Mouse (Mus musculus) limb, embryonic 10.5 days (tissue): ENCODE data around the gene Vsx2. TPM values are rescaled to one million over a fixed set of nuclear protein-coding genes. Genes with fewer than 3 reads are reported as not detected.

Source experiments
- DNase-seq: peaks from one replicate; pipeline ENCODE4 v3.0.0-alpha.2; 2017; ENCODE audit warnings: low spot score
- H3K27ac ChIP-seq: fragments of 300-500 bp; sonication (generic); 2 replicates; pipeline ENCODE4 v1.5.1; 2016; ENCODE audit warnings: mild to moderate bottlenecking
- H3K27me3 ChIP-seq: fragments of 300-500 bp; sonication (generic); 2 replicates; pipeline ENCODE4 v1.6.1; 2016; ENCODE audit warnings: low read depth, mild to moderate bottlenecking; ENCODE audit not compliant: poor library complexity, severe bottlenecking
- H3K36me3 ChIP-seq: fragments of 300-500 bp; sonication (generic); 2 replicates; pipeline ENCODE4 v1.6.1; 2016; ENCODE audit warnings: mild to moderate bottlenecking, moderate library complexity
- H3K4me1 ChIP-seq: fragments of 300-500 bp; sonication (generic); 2 replicates; pipeline ENCODE4 v1.6.1; 2016
- H3K4me3 ChIP-seq: fragments of 300-500 bp; sonication (generic); 2 replicates; pipeline ENCODE4 v1.5.1; 2016; ENCODE audit warnings: mild to moderate bottlenecking, moderate library complexity
- H3K9me3 ChIP-seq: fragments of 300-500 bp; sonication (generic); replicated peaks from 2 replicates; pipeline ENCODE4 v1.6.1; 2016; ENCODE audit warnings: mild to moderate bottlenecking
- WGBS: fragments of 180-500 bp; shearing (Covaris S2); methylation state at CpG from one replicate; pipeline ENCODE4 v1.1.7; 2016; 5-methylcytosine and 5-hydroxymethylcytosine counted together
- polyA plus RNA-seq: library from polyadenylated mRNA; unstranded; fragments of >200 nt; fragmentation: Nextera tagmentation; extraction: Ambion mirVana; gene quantifications from 2 replicates; pipeline ENCODE4 v1.2.1, GENCODE M21; 2016

Gene Vsx2
- polyA plus RNA-seq, 1 experiment from 2014 or later: 0.33 TPM

DNA sequence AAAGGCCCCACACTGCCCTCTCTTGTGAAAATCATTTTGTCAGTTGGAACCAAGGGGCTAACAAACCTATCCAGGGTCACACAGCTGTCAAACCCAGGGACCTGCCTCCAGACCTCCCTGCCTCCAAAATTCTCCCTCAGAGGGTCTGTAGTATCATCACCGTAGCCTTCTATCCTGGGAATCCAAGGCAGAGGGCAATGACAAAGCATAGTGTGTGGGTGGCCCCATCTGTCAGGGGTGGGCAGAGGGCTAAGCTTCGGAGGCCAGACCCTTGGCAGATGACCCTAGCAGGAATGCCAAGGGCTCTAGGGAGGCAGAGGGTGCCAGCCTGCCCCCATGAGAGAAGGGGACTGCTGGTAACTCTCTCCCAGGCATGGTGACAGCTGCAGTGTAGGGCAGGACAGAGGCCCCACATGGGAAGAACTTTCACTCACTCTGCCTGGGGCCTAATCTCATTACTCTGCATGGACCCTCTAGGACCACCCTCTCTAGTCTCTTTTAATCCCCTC, 22.9 kb upstream of the Vsx2 start:
- DNase-seq: no peak
- peaks cover 11% of the 10 kb centered on the region for H3K4me1 ChIP-seq
- H3K9me3 ChIP-seq: no peaks in the 10 kb centered on the region
- no peaks in the 10 kb centered on the region for H3K36me3 ChIP-seq
- peaks cover 4% of the 10 kb centered on the region; the same call in 1 of the 2 replicates for H3K27me3 ChIP-seq
- WGBS: 89% methylated on average over 2 of the region's 2 CpGs
- 0 out of 2 replicates have a peak overlapping the region, but pooled peaks have one; percentile 39 for H3K27ac ChIP-seq
- no peak overlapping the region for H3K4me3 ChIP-seq

DNA sequence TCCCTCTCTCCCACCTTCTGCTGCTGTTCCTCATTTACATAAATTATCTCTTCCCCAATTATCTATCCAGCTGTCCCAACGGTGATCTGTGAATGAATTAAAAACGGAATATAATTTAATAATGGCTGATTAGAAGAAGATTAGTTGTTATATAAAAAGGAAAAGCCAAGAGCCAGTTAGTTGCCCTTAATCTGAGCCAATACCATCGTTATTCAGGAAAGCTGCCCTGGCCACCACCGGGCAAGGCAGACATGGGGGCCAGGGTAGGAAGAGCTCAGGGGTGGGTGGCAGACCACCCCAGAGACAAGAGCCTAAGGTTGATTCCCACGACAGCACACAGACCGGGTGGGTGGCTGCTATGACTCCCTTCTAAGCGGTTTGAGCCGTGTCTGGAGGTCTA, 21.3 kb upstream of the Vsx2 start:
- H3K4me3 ChIP-seq: no peak overlapping the region
- no peak for DNase-seq
- H3K27me3 ChIP-seq: peaks cover 4% of the 10 kb centered on the region; the same call in 1 of the 2 replicates
- H3K27ac ChIP-seq: no peak overlapping the region
- 60% methylated on average over 8 of the region's 8 CpGs for WGBS
- H3K4me1 ChIP-seq: peaks cover 17% of the 10 kb centered on the region
- H3K36me3 ChIP-seq: no peaks in the 10 kb centered on the region
- H3K9me3 ChIP-seq: no peaks in the 10 kb centered on the region

DNA sequence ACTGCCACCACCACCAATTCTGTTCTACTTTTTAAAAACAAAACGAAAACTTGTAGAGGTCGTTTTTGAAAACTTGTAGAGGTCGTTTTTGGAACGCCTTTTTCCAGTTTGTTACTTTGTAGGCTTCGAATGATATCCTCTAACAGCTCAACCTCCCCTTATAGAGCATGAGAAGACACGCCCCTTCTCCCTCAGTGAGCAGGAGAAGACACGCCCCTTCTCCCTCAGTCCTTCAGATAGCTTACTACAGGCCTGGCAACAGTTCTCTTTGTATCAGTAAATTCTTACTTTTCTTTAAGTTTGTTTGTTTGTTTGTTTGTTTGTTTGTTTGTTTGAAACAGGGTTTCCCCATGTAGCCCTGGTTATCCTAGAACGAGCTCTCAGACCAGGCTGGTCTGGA, 14.3 kb upstream of the Vsx2 start:
- H3K9me3 ChIP-seq: no peaks in the 10 kb centered on the region
- peaks cover 13% of the 10 kb centered on the region; the same call in 1 of the 2 replicates for H3K4me1 ChIP-seq
- H3K27me3 ChIP-seq: no peaks in the 10 kb centered on the region
- no peak for DNase-seq
- whole genome bisulfite sequencing: 57% methylated on average over 8 of the region's 8 CpGs
- H3K36me3 ChIP-seq: no peaks in the 10 kb centered on the region
- H3K27ac ChIP-seq: no peak overlapping the region
- H3K4me3 ChIP-seq: no peak overlapping the region

DNA sequence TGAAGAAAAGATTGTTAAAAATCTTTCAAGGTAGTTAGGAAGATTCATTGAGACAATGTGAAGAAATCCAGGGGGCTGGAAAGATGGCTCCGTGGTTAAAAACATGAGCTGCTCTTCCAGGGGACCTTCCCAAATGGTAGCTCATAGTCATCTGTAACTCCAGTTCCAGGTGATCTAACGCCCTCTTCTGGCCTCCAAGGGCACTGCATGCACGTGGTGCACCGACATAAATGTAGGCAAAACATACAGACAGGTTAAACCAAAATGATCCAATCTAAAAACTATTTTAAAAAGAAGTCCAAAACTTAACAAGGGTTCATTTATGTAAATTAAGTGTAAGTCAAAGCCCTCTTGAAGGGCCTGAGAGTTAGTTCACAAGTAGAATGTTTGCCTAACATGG, 7.0 kb upstream of the Vsx2 start:
- no peak for DNase-seq
- no peaks in the 10 kb centered on the region for H3K4me1 ChIP-seq
- no peaks in the 10 kb centered on the region for H3K9me3 ChIP-seq
- no peak overlapping the region for H3K4me3 ChIP-seq
- peaks cover 41% of the 10 kb centered on the region for H3K27me3 ChIP-seq
- H3K27ac ChIP-seq: no peak overlapping the region
- 54% methylated on average over 4 of the region's 4 CpGs for WGBS
- no peaks in the 10 kb centered on the region for H3K36me3 ChIP-seq

DNA sequence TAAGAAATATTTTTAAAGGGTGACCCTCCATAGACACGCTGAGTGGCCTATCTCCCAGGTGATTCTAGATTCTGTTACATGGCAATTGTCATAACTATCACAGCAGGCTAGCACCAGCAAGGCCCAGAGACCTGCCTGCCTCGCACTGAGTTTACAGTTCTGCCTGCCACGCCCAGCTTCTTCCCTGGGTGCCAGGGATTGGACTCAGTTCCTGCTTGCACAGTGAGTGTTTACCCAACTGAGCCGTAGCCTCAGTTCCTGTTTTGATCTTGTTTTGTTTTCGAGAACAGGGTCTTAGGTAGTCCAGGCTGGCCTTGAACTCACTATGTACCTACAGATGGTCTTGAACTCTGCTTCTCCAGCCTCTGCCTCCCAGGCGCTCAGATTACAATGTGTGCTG, 2.0 kb upstream of the Vsx2 start:
- WGBS: 82% methylated on average over 6 of the region's 6 CpGs
- Histone ChIP-seq H3K4me3 (no peak overlapping the region), H3K4me1 (peaks cover 29% of the 10 kb centered on the region), H3K36me3 (no peaks in the 10 kb centered on the region), H3K27ac (no peak overlapping the region), H3K9me3 (no peaks in the 10 kb centered on the region), H3K27me3 (peaks cover 91% of the 10 kb centered on the region)
- DNase-seq: no peak

DNA sequence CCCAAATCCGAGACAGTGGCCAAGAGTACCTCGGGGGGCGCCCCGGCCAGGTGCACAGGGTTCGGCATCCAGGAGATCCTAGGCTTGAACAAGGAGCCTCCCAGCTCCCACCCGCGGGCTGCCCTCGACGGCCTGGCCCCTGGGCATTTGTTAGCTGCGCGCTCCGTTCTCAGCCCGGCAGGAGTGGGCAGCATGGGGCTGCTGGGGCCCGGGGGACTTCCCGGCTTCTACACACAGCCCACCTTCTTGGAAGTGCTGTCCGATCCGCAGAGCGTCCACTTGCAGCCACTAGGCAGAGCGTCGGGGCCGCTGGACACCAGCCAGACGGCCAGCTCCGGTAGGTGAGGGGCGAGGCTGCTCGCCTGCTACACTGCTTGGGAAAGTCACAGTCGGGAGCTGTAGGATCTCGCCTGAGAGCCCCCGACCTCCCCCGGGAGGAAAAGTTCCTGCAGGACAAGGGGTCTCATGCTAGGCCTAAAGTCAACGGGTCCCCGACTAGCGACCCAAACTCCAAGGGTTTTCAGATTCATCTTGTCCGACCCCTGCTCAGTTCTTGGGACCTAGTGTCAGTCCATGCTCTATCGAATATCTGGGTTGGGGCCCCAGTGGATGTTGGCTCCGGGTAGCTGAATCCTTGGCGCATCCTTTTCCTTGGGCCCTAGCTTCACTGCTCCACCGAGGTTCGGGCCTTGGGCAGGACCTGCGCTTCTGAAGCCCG, 573 bp downstream of the Vsx2 start:
- Histone ChIP-seq H3K4me3 (peak overlapping the region; percentile 28), H3K27me3 (peaks cover 96% of the 10 kb centered on the region), H3K4me1 (peaks cover 32% of the 10 kb centered on the region), H3K9me3 (no peaks in the 10 kb centered on the region), H3K27ac (0 out of 2 replicates have a peak overlapping the region, but pooled peaks have one; percentile 30), H3K36me3 (no peaks in the 10 kb centered on the region)
- DNase-seq: peak; percentile 63
- 1% methylated on average over 39 of the region's 40 CpGs for WGBS

DNA sequence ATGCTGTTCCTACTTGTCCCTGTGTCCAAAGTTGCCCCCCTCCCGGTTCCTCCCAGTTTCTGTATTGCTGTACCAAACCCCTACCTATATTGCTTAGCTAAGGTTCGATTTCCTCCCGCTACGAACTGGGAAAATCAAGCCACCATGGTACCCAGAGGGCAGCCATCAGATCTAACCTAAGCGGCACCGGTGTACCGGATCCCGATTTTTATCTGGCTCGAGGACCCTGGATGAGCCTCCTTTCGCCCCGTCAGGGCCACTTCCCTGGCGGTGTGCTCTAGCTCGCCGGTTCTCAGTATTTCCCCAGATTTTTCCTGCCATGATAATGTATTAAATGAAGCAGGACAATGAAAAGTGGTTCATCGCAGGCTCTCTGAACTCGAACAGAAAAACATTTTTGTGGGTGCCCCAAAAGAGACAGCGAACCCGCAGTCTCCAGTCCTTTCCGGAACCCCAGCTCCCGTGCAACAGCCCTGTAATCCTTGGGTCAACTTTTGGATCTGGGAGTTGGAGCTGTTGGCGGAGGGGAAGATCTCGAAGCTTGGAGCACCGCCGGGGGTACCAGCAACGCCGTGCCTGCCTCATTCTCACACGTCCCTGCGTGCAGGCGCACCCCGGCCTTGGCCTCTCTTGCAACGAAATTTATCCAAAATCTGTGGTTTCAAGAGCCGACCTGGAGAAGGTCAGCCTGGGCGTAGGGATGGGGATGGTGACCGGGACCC, 1.3 kb downstream of the Vsx2 start:
- Histone ChIP-seq H3K27me3 (peaks cover 100% of the 10 kb centered on the region), H3K36me3 (no peaks in the 10 kb centered on the region), H3K9me3 (no peaks in the 10 kb centered on the region), H3K4me3 (0 out of 2 replicates have a peak overlapping the region, but pooled peaks have one; percentile 18), H3K4me1 (peaks cover 32% of the 10 kb centered on the region), H3K27ac (no peak overlapping the region)
- peak; percentile 61 for DNase-seq
- WGBS: 2% methylated on average over 34 of the region's 34 CpGs

- under 1% methylated on average over 43 of the region's 43 CpGs for WGBS
- H3K9me3 ChIP-seq: no peaks in the 10 kb centered on the region
- H3K27me3 ChIP-seq: peaks cover 100% of the 10 kb centered on the region
- no peaks in the 10 kb centered on the region for H3K36me3 ChIP-seq
- peak; percentile 75 for DNase-seq
- peak overlapping the region; percentile 18 for H3K4me3 ChIP-seq
- peaks cover 32% of the 10 kb centered on the region for H3K4me1 ChIP-seq
- H3K27ac ChIP-seq: no peak overlapping the region
Observed at GRCm38 (mm10) chr12:84571466-84572340, 2.1 kb downstream of the Vsx2 start.

DNA sequence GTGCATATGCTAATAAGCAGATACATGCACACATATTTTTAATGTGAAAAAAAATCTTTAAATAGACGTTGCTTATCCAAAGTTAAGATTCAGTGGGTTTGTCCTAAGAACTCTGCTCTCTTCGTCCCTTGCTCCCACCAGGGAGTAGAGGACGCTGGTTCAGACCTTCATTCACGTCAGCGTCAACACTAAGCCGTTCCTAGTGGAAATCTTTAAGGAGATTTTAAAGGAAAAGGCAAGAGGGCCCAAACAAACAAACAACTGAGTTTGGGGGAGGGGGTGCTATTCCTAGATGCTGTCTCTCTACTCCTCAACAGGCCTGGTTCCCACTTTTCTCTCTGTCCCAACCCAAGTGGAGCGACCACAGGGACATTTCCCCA, 2.8 kb downstream of the Vsx2 start:
- no peak overlapping the region; the same call in 1 of the 2 replicates for H3K4me3 ChIP-seq
- peaks cover 32% of the 10 kb centered on the region for H3K4me1 ChIP-seq
- 2% methylated on average over 7 of the region's 7 CpGs for WGBS
- no peaks in the 10 kb centered on the region for H3K9me3 ChIP-seq
- peaks cover 100% of the 10 kb centered on the region for H3K27me3 ChIP-seq
- DNase-seq: no peak
- no peaks in the 10 kb centered on the region for H3K36me3 ChIP-seq
- H3K27ac ChIP-seq: no peak overlapping the region

DNA sequence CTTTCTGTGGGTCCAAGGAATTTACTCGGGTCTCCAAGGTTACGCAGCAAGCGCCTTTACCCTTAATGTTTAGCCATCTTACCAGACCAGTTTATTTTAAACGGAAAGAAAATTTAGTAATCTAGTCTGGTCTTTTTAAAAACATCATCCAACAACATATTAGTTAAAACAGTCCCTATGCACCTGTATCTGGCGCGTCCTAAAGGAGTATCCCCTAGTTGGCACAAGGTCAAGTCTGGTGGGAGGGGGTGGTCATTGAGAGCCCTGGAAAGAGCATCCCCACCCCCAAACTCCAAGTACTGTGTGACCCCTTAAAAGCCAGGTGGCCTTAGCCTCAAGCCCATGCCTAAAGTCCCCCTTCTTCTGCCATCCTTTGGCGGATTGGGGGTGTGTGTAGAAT, 3.5 kb downstream of the Vsx2 start:
- H3K4me1 ChIP-seq: peaks cover 37% of the 10 kb centered on the region
- WGBS: 18% methylated on average over 7 of the region's 7 CpGs
- no peak overlapping the region for H3K27ac ChIP-seq

GRCm38 (mm10) chr12:84577768-84578439, 8.3 kb downstream of the Vsx2 start:
- Histone ChIP-seq H3K27me3 (peaks cover 46% of the 10 kb centered on the region), H3K36me3 (no peaks in the 10 kb centered on the region), H3K9me3 (no peaks in the 10 kb centered on the region), H3K27ac (no peak overlapping the region), H3K4me1 (peaks cover 13% of the 10 kb centered on the region), H3K4me3 (no peak overlapping the region)
- DNase-seq: peak; percentile 41
- 67% methylated on average over 11 of the region's 11 CpGs for WGBS

More for the DNA sequence above, 3.5 kb downstream of the Vsx2 start:
- Histone ChIP-seq H3K4me3 (no peak overlapping the region), H3K9me3 (no peaks in the 10 kb centered on the region), H3K36me3 (no peaks in the 10 kb centered on the region), H3K27me3 (peaks cover 94% of the 10 kb centered on the region)
- DNase-seq: no peak

DNA sequence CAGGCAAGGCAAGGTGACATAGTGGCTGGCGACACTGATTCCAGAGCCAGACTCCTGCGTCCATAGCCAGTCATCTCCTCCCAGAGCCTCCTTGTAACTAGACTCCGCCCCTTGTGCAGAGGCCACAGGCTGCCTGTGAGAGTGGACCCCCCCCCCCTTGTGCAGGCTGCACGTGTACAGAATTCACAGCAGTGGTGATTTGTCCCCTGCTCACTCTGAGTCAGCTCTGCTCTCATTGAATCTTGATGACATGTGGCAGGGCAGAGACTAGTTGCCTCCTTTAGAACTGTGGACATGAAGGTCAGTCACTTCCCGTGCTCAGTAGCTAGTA, 8.8 kb downstream of the Vsx2 start:
- Histone ChIP-seq H3K27ac (no peak overlapping the region), H3K4me1 (peaks cover 13% of the 10 kb centered on the region), H3K4me3 (no peak overlapping the region), H3K36me3 (no peaks in the 10 kb centered on the region), H3K27me3 (peaks cover 41% of the 10 kb centered on the region), H3K9me3 (no peaks in the 10 kb centered on the region)
- peak; percentile 47 for DNase-seq
- 47% methylated on average over 5 of the region's 5 CpGs for WGBS
